Mouse (Mus musculus) midbrain, embryonic 10.5 days (tissue): ENCODE measurements around the gene Efemp1. TPM values are rescaled to one million over a fixed set of nuclear protein-coding genes. Genes with fewer than 3 reads are reported as not detected.

Experiments
- DNase-seq: peaks from one replicate; pipeline ENCODE4 v3.0.0-alpha.2; 2017; ENCODE audit warnings: low spot score
- H3K27ac ChIP-seq: fragments of 300-500 bp; sonication (generic); replicated peaks from 2 replicates; pipeline ENCODE4 v1.5.1; 2016; ENCODE audit warnings: mild to moderate bottlenecking
- H3K27me3 ChIP-seq: fragments of 300-500 bp; sonication (generic); 2 replicates; pipeline ENCODE4 v1.6.1; 2016; ENCODE audit warnings: low read depth, mild to moderate bottlenecking; ENCODE audit not compliant: poor library complexity, severe bottlenecking
- H3K36me3 ChIP-seq: fragments of 300-500 bp; sonication (generic); 2 replicates; pipeline ENCODE4 v1.6.1; 2016; ENCODE audit warnings: mild to moderate bottlenecking, moderate library complexity
- H3K4me1 ChIP-seq: fragments of 300-500 bp; sonication (generic); 2 replicates; pipeline ENCODE4 v1.6.1; 2016
- H3K4me3 ChIP-seq: fragments of 300-500 bp; sonication (generic); 2 replicates; pipeline ENCODE4 v1.5.1; 2016; ENCODE audit warnings: mild to moderate bottlenecking, moderate library complexity
- H3K9me3 ChIP-seq: fragments of 300-500 bp; sonication (generic); replicated peaks from 2 replicates; pipeline ENCODE4 v1.6.1; 2016; ENCODE audit warnings: mild to moderate bottlenecking
- WGBS: fragments of 180-500 bp; shearing (Covaris S2); methylation state at CpG from one replicate; pipeline ENCODE4 v1.1.7; 2016; 5-methylcytosine and 5-hydroxymethylcytosine counted together
- polyA plus RNA-seq: library from polyadenylated mRNA; unstranded; fragments of >200 nt; fragmentation: Nextera tagmentation; extraction: Ambion mirVana; gene quantifications from 2 replicates; pipeline ENCODE4 v1.2.1, GENCODE M21; 2016

Gene Efemp1
- polyA plus RNA-seq, 1 experiment from 2014 or later, result 5.2 TPM

DNA sequence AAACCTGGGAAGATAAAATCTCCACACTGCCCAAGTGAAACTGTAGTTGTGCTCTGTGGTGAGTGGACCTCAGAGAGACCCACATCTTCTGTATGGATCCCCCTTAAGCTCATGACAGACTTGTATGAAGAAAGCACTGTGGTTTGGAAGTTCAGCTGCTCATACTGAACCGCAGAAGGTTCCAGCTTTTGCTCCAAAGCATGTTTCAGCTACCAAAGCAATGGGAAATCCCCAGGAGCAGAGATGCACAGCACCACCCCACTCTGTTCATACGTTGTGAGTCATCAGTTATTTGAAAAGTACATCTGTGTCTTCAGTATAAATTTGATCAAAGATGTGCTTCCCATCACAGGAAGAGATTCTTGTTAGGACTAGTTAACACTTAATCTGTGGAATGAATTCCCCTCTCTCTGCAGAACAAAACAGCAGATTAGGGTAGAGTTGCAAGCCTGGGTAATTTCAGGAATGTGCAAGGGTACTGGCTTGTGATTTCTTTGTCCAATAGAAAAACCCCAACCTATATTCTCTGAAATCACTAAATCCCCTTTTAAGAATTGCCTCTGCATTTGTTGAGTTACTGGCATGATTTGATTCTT lies 28.5 kb downstream of the Efemp1 start:
- no peaks in the 10 kb centered on the region for H3K36me3 ChIP-seq
- H3K9me3 ChIP-seq, result no peaks in the 10 kb centered on the region
- H3K27ac ChIP-seq, result no peak overlapping the region
- H3K27me3 ChIP-seq, result no peaks in the 10 kb centered on the region
- WGBS, result 64% methylated on average over 2 of the region's 2 CpGs
- no peaks in the 10 kb centered on the region for H3K4me1 ChIP-seq
- DNase-seq, result no peak
- H3K4me3 ChIP-seq, result no peak overlapping the region

GRCm38 (mm10) chr11:28883106-28883505 lies 30.1 kb downstream of the Efemp1 start:
- H3K36me3 ChIP-seq, result no peaks in the 10 kb centered on the region
- H3K27ac ChIP-seq, result no peak overlapping the region
- no peaks in the 10 kb centered on the region for H3K4me1 ChIP-seq
- H3K9me3 ChIP-seq, result no peaks in the 10 kb centered on the region
- no peak for DNase-seq
- 74% methylated on average over 4 of the region's 4 CpGs for WGBS
- H3K27me3 ChIP-seq, result no peaks in the 10 kb centered on the region
- no peak overlapping the region for H3K4me3 ChIP-seq

DNA sequence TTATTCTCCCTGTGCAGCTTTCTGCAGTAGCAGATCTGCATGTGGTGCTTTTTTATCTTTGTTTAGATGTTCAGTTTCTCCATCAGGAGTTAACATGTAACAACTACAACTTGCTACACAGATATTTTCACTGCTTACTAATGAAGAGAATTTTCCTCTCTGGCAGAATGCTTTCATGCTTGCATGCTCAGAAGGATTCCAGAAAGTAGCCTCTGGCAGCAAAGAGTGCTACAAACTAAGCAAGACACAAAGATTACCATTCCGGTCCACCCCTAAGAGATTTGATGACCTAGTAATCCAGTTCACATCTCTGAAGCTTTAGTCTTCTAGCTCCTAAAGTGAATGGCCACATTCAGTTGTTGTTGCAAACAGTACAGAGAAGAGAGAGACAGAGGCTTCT lies 36.5 kb downstream of the Efemp1 start:
- no peaks in the 10 kb centered on the region for H3K27me3 ChIP-seq
- H3K27ac ChIP-seq, result no peak overlapping the region
- WGBS, result 61% methylated on average over 1 of the region's 1 CpGs
- no peaks in the 10 kb centered on the region for H3K36me3 ChIP-seq
- no peak for DNase-seq
- no peaks in the 10 kb centered on the region for H3K9me3 ChIP-seq
- H3K4me3 ChIP-seq, result no peak overlapping the region
- H3K4me1 ChIP-seq, result no peaks in the 10 kb centered on the region

- DNase-seq, result no peak
- Histone ChIP-seq H3K4me3 (no peak overlapping the region), H3K27ac (no peak overlapping the region), H3K27me3 (no peaks in the 10 kb centered on the region), H3K9me3 (no peaks in the 10 kb centered on the region), H3K4me1 (no peaks in the 10 kb centered on the region), H3K36me3 (no peaks in the 10 kb centered on the region)
- WGBS, result 75% methylated on average over 5 of the region's 5 CpGs
Measured at GRCm38 (mm10) chr11:28891515-28891914, 38.5 kb downstream of the Efemp1 start.

DNA sequence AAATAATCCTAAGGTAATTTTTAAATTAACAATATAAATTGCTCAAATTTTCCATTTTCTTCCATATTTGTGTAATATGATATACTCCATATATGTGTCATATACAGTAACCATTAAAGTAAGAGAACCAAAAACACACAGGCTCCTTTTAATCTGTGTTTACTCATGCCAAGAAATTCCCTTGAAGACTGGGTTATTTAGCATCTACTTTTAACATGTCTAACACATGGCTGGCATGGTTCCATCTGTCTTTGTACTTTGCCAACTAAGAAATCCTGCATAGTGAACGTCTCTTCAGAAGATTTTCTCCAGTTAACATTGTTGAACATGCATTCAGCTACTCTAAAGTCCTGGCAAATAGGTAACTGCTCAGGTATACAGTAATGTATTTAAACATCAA lies 46.4 kb downstream of the Efemp1 start:
- no peaks in the 10 kb centered on the region for H3K4me1 ChIP-seq
- H3K27me3 ChIP-seq, result no peaks in the 10 kb centered on the region
- no peak overlapping the region for H3K27ac ChIP-seq
- DNase-seq, result no peak
- H3K9me3 ChIP-seq, result no peaks in the 10 kb centered on the region
- no peaks in the 10 kb centered on the region for H3K36me3 ChIP-seq
- 79% methylated on average over 1 of the region's 1 CpGs for WGBS
- no peak overlapping the region for H3K4me3 ChIP-seq

DNA sequence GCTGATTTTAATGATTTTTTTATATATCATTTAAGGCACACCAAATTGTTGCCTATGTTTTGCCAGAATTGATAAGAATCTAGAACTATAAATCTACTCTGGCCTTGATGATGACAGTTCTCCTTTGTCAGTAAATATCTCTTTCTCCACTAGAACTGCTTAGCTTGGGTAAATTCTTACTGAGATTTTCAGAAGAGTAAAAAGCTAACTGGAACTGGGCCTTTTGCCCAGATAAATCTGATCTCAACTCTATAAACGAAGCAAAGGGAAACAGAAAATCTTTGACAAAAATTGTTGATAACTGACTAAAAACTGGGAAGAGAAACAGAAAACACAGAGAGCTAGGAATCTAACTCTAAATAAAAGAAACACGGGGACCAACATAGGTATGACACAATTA lies 51.6 kb downstream of the Efemp1 start:
- Histone ChIP-seq H3K36me3 (no peaks in the 10 kb centered on the region), H3K4me1 (no peaks in the 10 kb centered on the region), H3K9me3 (no peaks in the 10 kb centered on the region), H3K4me3 (no peak overlapping the region), H3K27ac (no peak overlapping the region), H3K27me3 (no peaks in the 10 kb centered on the region)
- no peak for DNase-seq
- 85% methylated on average over 2 of the region's 2 CpGs for WGBS

DNA sequence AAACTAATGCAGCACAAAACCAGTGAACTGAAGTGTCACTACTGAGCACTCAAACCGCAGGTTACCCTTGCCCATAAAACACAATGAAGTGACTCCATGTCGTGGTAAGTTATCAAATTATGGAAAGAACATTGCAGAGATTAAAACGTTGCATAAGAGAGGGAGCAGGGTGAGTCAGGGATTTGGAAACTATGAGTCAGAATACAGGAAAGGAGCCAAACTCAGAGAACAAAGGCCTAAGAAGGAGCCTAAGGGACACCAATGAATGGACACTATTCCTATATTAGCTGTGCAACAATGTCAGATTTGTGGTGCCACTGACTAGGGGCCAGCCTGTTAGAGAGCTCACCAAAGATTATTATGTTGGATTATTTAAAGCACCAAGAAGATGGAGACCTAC lies 53.3 kb downstream of the Efemp1 start:
- WGBS, result 86% methylated on average over 3 of the region's 3 CpGs

DNA sequence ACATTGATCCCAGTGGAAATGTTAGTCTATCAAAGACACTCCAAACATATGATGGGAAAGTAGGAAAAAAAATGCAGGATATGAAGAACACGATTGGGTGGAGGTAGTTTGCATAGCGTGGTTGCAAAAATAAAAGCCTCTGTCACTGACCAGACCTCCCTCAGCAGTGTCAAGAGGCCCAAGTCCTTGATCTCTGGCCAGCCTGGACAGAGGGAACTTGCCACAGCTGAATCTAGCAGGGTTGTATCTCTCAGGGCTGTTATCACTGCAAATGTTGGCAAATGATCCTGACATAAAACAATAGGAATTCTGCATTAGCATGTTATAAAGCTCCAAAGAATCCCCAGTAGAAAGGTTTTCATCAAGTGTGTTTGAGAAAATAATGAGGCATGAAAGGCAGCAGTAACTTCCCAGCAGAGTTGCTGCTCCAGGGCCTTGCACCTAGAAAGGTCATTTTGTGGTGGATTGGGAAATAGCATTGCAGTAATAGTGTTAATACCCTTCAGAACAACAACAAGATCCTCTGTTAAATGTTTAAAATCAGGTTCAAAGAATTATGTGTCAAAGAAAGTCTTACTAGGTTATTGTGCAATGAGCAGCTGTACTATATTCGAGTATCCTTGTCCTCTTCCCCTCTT lies 56.0 kb downstream of the Efemp1 start:
- WGBS, result 70% methylated on average over 3 of the region's 3 CpGs
- H3K27ac ChIP-seq, result no peak overlapping the region
- DNase-seq, result no peak
- H3K4me3 ChIP-seq, result no peak overlapping the region
- no peaks in the 10 kb centered on the region for H3K36me3 ChIP-seq
- H3K27me3 ChIP-seq, result no peaks in the 10 kb centered on the region
- H3K4me1 ChIP-seq, result no peaks in the 10 kb centered on the region
- no peaks in the 10 kb centered on the region for H3K9me3 ChIP-seq

More for the DNA sequence above, 53.3 kb downstream of the Efemp1 start:
- DNase-seq, result no peak
- H3K36me3 ChIP-seq, result no peaks in the 10 kb centered on the region
- no peaks in the 10 kb centered on the region for H3K4me1 ChIP-seq
- H3K27ac ChIP-seq, result no peak overlapping the region
- no peaks in the 10 kb centered on the region for H3K9me3 ChIP-seq
- H3K4me3 ChIP-seq, result no peak overlapping the region
- H3K27me3 ChIP-seq, result no peaks in the 10 kb centered on the region

- WGBS, result 90% methylated on average over 3 of the region's 3 CpGs
- no peaks in the 10 kb centered on the region for H3K27me3 ChIP-seq
Measured at GRCm38 (mm10) chr11:28912469-28913138, 59.6 kb downstream of the Efemp1 start.

DNA sequence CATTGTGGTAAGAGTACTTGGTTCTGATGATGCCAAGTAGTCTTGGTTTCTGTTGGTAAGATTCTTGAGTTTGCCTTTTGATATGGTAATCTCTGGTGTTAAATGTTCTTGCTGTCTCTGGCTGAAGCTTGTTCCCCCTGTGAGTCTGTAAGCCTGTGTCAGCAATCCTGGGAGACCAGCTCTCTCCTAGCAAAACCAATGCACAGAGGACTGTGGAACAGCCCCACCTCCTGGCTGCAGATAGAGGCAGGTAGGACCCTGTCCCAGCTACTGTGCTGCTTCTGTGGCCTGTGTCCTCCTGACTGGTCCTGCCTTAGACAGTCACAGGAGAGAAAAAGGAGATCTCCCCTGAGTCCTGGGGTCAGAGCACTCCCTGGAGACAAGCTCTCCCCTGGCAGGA lies 81.4 kb downstream of the Efemp1 start:
- Histone ChIP-seq H3K27ac (no peak overlapping the region), H3K27me3 (no peaks in the 10 kb centered on the region), H3K4me1 (no peaks in the 10 kb centered on the region), H3K4me3 (no peak overlapping the region), H3K36me3 (no peaks in the 10 kb centered on the region), H3K9me3 (no peaks in the 10 kb centered on the region)
- no peak for DNase-seq

More at GRCm38 (mm10) chr11:28912469-28913138, 59.6 kb downstream of the Efemp1 start:
- Histone ChIP-seq H3K9me3 (no peaks in the 10 kb centered on the region), H3K4me3 (no peak overlapping the region), H3K4me1 (no peaks in the 10 kb centered on the region), H3K36me3 (no peaks in the 10 kb centered on the region), H3K27ac (no peak overlapping the region)
- DNase-seq, result no peak

GRCm38 (mm10) chr11:28939651-28940050 lies 86.6 kb downstream of the Efemp1 start:
- Histone ChIP-seq H3K4me1 (no peaks in the 10 kb centered on the region), H3K27ac (no peak overlapping the region), H3K27me3 (no peaks in the 10 kb centered on the region), H3K4me3 (no peak overlapping the region), H3K36me3 (no peaks in the 10 kb centered on the region), H3K9me3 (no peaks in the 10 kb centered on the region)
- WGBS, result 87% methylated on average over 1 of the region's 1 CpGs
- no peak for DNase-seq

DNA sequence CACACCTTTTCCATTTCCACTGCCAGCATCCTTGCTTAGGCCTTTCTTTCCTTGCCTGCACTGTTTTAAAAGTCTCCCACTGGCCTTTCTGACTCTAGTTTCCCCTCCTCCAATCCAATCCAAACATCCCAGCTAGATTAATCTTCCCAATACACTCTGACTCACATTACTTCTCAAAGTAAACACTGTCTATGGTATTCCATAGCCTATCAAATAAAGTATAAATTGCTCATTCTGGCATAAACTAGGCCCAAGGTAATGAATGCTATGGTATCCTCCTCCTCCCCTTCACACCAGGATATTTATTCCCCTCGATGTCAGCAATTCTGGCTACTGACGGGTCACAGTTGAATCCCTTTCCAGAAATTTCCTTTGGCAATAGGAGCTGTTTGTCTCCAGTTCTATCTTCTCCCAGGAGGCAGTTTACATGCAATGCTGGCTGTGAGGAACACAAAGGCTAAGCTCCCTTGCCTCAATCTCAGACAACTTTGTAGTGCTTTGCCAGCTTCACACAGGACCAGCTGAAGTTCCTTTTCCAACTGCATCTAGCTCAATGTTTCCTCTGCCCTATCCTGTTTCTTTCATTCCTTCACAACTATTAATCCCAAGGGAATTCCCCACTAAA lies 98.7 kb downstream of the Efemp1 start:
- no peaks in the 10 kb centered on the region for H3K27me3 ChIP-seq
- H3K27ac ChIP-seq, result no peak overlapping the region
- no peaks in the 10 kb centered on the region for H3K9me3 ChIP-seq
- DNase-seq, result no peak
- no peaks in the 10 kb centered on the region for H3K36me3 ChIP-seq
- WGBS, result 77% methylated on average over 2 of the region's 2 CpGs
- H3K4me1 ChIP-seq, result no peaks in the 10 kb centered on the region
- no peak overlapping the region for H3K4me3 ChIP-seq
